Mouse (Mus musculus) heart, embryonic 11.5 days (tissue): Measurements from ENCODE around the gene Xpo4. TPM values are rescaled to one million over a fixed set of nuclear protein-coding genes. Genes with fewer than 3 reads are reported as not detected.
A peak's percentile ranks its signal among the peaks of the same experiment; 100 is the strongest.

Experiments
- ATAC-seq: fragments of 200-750 bp; cut with Nextera tagmentation; replicated peaks from 2 replicates; pipeline ENCODE4 v1.8.0; 2017; ENCODE audit warnings: moderate library complexity; ENCODE audit not compliant: insufficient number of reproducible peaks, low FRiP score, low TSS enrichment
- H3K27ac ChIP-seq: fragments of 300-500 bp; sonication (generic); 2 replicates; pipeline ENCODE4 v1.5.1; 2014; ENCODE audit warnings: mild to moderate bottlenecking, low read depth, low read length
- H3K27me3 ChIP-seq: fragments of 300-500 bp; sonication (generic); 2 replicates; pipeline ENCODE4 v1.6.1; 2014; ENCODE audit warnings: mild to moderate bottlenecking, low read length, mixed read lengths; ENCODE audit not compliant: control insufficient read depth, insufficient read depth
- H3K36me3 ChIP-seq: fragments of 300-500 bp; sonication (generic); 2 replicates; pipeline ENCODE4 v1.6.1; 2014; ENCODE audit warnings: mild to moderate bottlenecking, low read length, moderate library complexity, mixed read lengths; ENCODE audit not compliant: control insufficient read depth, insufficient read depth
- H3K4me1 ChIP-seq: fragments of 300-500 bp; sonication (generic); 2 replicates; pipeline ENCODE4 v1.6.1; 2014; ENCODE audit warnings: low read length; ENCODE audit not compliant: control insufficient read depth, insufficient read depth
- H3K4me2 ChIP-seq: fragments of 300-500 bp; sonication (generic); 2 replicates; pipeline ENCODE4 v1.6.1; 2014; ENCODE audit warnings: mild to moderate bottlenecking, moderate library complexity
- H3K4me3 ChIP-seq: fragments of 300-500 bp; sonication (generic); 2 replicates; pipeline ENCODE4 v1.5.1; 2014; ENCODE audit warnings: low read depth, low read length
- H3K9ac ChIP-seq: fragments of 300-500 bp; sonication (generic); 2 replicates; pipeline ENCODE4 v1.6.1; 2014; ENCODE audit warnings: mild to moderate bottlenecking, low read depth, low read length, moderate library complexity
- H3K9me3 ChIP-seq: fragments of 300-500 bp; sonication (generic); replicated peaks from 2 replicates; pipeline ENCODE4 v1.6.1; 2016; ENCODE audit warnings: low read length; ENCODE audit not compliant: control insufficient read depth
- WGBS: fragments of 180-500 bp; shearing (Covaris S2); extraction: QIAGEN DNeasy Blood & Tissue Kit; methylation state at CpG from one replicate; pipeline ENCODE4 v1.1.7; 2014; ENCODE audit not compliant: insufficient replicate concordance; 5-methylcytosine and 5-hydroxymethylcytosine counted together
- polyA plus RNA-seq: library from polyadenylated mRNA; unstranded; fragments of >200 nt; fragmentation: Nextera tagmentation; extraction: Ambion mirVana; gene quantifications from 2 replicates; pipeline ENCODE4 v1.2.1, GENCODE M21; 2014

Gene Xpo4
- polyA plus RNA-seq, 1 experiment from 2014 or later, result 23.7 TPM

- no peak for ATAC-seq
- 75% methylated on average over 8 of the region's 8 CpGs for WGBS
- Histone ChIP-seq H3K36me3 (no peaks in the 10 kb centered on the region), H3K4me1 (no peaks in the 10 kb centered on the region), H3K9ac (no peak overlapping the region), H3K27ac (no peak overlapping the region), H3K27me3 (peaks cover 3% of the 10 kb centered on the region; the same call in 1 of the 2 replicates), H3K4me2 (no peak overlapping the region), H3K9me3 (no peaks in the 10 kb centered on the region), H3K4me3 (no peak overlapping the region)
These were observed 119.1 kb downstream of the Xpo4 start for GRCm38 (mm10) chr14:57546131-57546530.

GRCm38 (mm10) chr14:57545526-57545925 lies 119.7 kb downstream of the Xpo4 start:
- 76% methylated on average over 17 of the region's 17 CpGs for WGBS
- no peak overlapping the region for H3K27ac ChIP-seq
- no peak for ATAC-seq

GRCm38 (mm10) chr14:57543420-57544039 lies 121.7 kb downstream of the Xpo4 start:
- no peaks in the 10 kb centered on the region for H3K36me3 ChIP-seq
- no peaks in the 10 kb centered on the region for H3K9me3 ChIP-seq
- H3K4me2 ChIP-seq, result no peak overlapping the region
- no peaks in the 10 kb centered on the region for H3K4me1 ChIP-seq
- no peak overlapping the region for H3K27ac ChIP-seq
- ATAC-seq, result no peak
- H3K9ac ChIP-seq, result no peak overlapping the region
- peaks cover 6% of the 10 kb centered on the region; the same call in 1 of the 2 replicates for H3K27me3 ChIP-seq
- WGBS, result 81% methylated on average over 13 of the region's 13 CpGs
- H3K4me3 ChIP-seq, result no peak overlapping the region

More at GRCm38 (mm10) chr14:57545526-57545925, 119.7 kb downstream of the Xpo4 start:
- Histone ChIP-seq H3K9ac (no peak overlapping the region), H3K4me2 (no peak overlapping the region), H3K36me3 (no peaks in the 10 kb centered on the region), H3K4me3 (no peak overlapping the region), H3K27me3 (peaks cover 6% of the 10 kb centered on the region; the same call in 1 of the 2 replicates), H3K4me1 (no peaks in the 10 kb centered on the region), H3K9me3 (no peaks in the 10 kb centered on the region)

- peak overlapping the region; percentile 19; the same call in 1 of the 2 replicates for H3K4me3 ChIP-seq
- H3K36me3 ChIP-seq, result no peaks in the 10 kb centered on the region
- ATAC-seq, result no peak
These were observed 123.0 kb downstream of the Xpo4 start for GRCm38 (mm10) chr14:57542231-57542630.

GRCm38 (mm10) chr14:57540683-57541082 lies 124.5 kb downstream of the Xpo4 start:
- Histone ChIP-seq H3K4me2 (no peak overlapping the region), H3K9ac (no peak overlapping the region), H3K36me3 (no peaks in the 10 kb centered on the region), H3K4me1 (peaks cover 9% of the 10 kb centered on the region), H3K27ac (no peak overlapping the region), H3K27me3 (peaks cover 9% of the 10 kb centered on the region), H3K9me3 (no peaks in the 10 kb centered on the region), H3K4me3 (no peak overlapping the region)
- WGBS, result 79% methylated on average over 11 of the region's 11 CpGs
- ATAC-seq, result no peak

More at GRCm38 (mm10) chr14:57542231-57542630, 123.0 kb downstream of the Xpo4 start:
- H3K27ac ChIP-seq, result no peak overlapping the region
- peaks cover 6% of the 10 kb centered on the region for H3K4me1 ChIP-seq
- H3K27me3 ChIP-seq, result peaks cover 6% of the 10 kb centered on the region; the same call in 1 of the 2 replicates
- 0 out of 2 replicates have a peak overlapping the region, but pooled peaks have one; percentile 44 for H3K9ac ChIP-seq
- no peaks in the 10 kb centered on the region for H3K9me3 ChIP-seq
- H3K4me2 ChIP-seq, result peak overlapping the region; percentile 57
- WGBS, result 43% methylated on average over 34 of the region's 34 CpGs

- Histone ChIP-seq H3K27ac (peak overlapping the region; percentile 47), H3K4me1 (peaks cover 16% of the 10 kb centered on the region), H3K4me3 (0 out of 2 replicates have a peak overlapping the region, but pooled peaks have one; percentile 6), H3K36me3 (no peaks in the 10 kb centered on the region), H3K9ac (no peak overlapping the region), H3K4me2 (peak overlapping the region; percentile 44), H3K27me3 (peaks cover 25% of the 10 kb centered on the region), H3K9me3 (no peaks in the 10 kb centered on the region)
- 11% methylated on average over 16 of the region's 16 CpGs for WGBS
- ATAC-seq, result no peak
These were observed 127.8 kb downstream of the Xpo4 start for GRCm38 (mm10) chr14:57537261-57538015.

- Histone ChIP-seq H3K9ac (no peak overlapping the region), H3K4me2 (0 out of 2 replicates have a peak overlapping the region, but pooled peaks have one; percentile 44), H3K9me3 (no peaks in the 10 kb centered on the region), H3K27ac (no peak overlapping the region; the same call in 1 of the 2 replicates), H3K4me1 (peaks cover 16% of the 10 kb centered on the region), H3K36me3 (no peaks in the 10 kb centered on the region), H3K27me3 (peaks cover 22% of the 10 kb centered on the region), H3K4me3 (no peak overlapping the region)
- 43% methylated on average over 9 of the region's 9 CpGs for WGBS
- no peak for ATAC-seq
These were observed 128.4 kb downstream of the Xpo4 start for GRCm38 (mm10) chr14:57536820-57537219.

- H3K9me3 ChIP-seq, result no peaks in the 10 kb centered on the region
- no peaks in the 10 kb centered on the region for H3K36me3 ChIP-seq
- no peak overlapping the region for H3K27ac ChIP-seq
- WGBS, result 69% methylated on average over 6 of the region's 6 CpGs
- no peak overlapping the region for H3K9ac ChIP-seq
- H3K27me3 ChIP-seq, result peaks cover 20% of the 10 kb centered on the region
- H3K4me1 ChIP-seq, result peaks cover 16% of the 10 kb centered on the region
- H3K4me2 ChIP-seq, result no peak overlapping the region
- ATAC-seq, result no peak
- H3K4me3 ChIP-seq, result no peak overlapping the region
These were observed 129.6 kb downstream of the Xpo4 start for GRCm38 (mm10) chr14:57535646-57536045.
